Mouse (Mus musculus) hindbrain, embryonic 12.5 days (tissue): ENCODE data around the gene Klhl28. TPM values are rescaled to one million over a fixed set of nuclear protein-coding genes. Genes with fewer than 3 reads are reported as not detected.

Experiments
- ATAC-seq: fragments of 200-750 bp; cut with Nextera tagmentation; 2 replicates; pipeline ENCODE4 v1.8.0; 2017; ENCODE audit warnings: moderate TSS enrichment; ENCODE audit not compliant: low FRiP score
- H3K27ac ChIP-seq: fragments of 300-500 bp; sonication (generic); 2 replicates; pipeline ENCODE4 v1.5.1; 2016; ENCODE audit warnings: mild to moderate bottlenecking
- H3K27me3 ChIP-seq: fragments of 300-500 bp; sonication (generic); 2 replicates; pipeline ENCODE4 v1.6.1; 2016; ENCODE audit warnings: mild to moderate bottlenecking
- H3K36me3 ChIP-seq: fragments of 300-500 bp; sonication (generic); 2 replicates; pipeline ENCODE4 v1.6.1; 2016; ENCODE audit warnings: mild to moderate bottlenecking
- H3K4me1 ChIP-seq: fragments of 300-500 bp; sonication (generic); 2 replicates; pipeline ENCODE4 v1.6.1; 2016
- H3K4me2 ChIP-seq: fragments of 300-500 bp; sonication (generic); replicated peaks from 2 replicates; pipeline ENCODE4 v1.6.1; 2016; ENCODE audit warnings: mild to moderate bottlenecking
- H3K4me3 ChIP-seq: fragments of 300-500 bp; sonication (generic); 2 replicates; pipeline ENCODE4 v1.5.1; 2016; ENCODE audit warnings: mild to moderate bottlenecking
- H3K9ac ChIP-seq: fragments of 300-500 bp; sonication (generic); 2 replicates; pipeline ENCODE4 v1.6.1; 2016; ENCODE audit warnings: mild to moderate bottlenecking, moderate library complexity
- H3K9me3 ChIP-seq: fragments of 300-500 bp; sonication (generic); replicated peaks from 2 replicates; pipeline ENCODE4 v1.6.1; 2016; ENCODE audit warnings: mild to moderate bottlenecking
- WGBS: fragments of 180-500 bp; shearing (Covaris S2); methylation state at CpG from one replicate; pipeline ENCODE4 v1.1.7; 2016; 5-methylcytosine and 5-hydroxymethylcytosine counted together
- polyA plus RNA-seq: library from polyadenylated mRNA; unstranded; fragments of >200 nt; fragmentation: Nextera tagmentation; extraction: Ambion mirVana; gene quantifications from 2 replicates; pipeline ENCODE4 v1.2.1, GENCODE M21; 2016

Gene Klhl28
- polyA plus RNA-seq, 1 experiment from 2014 or later, result 23.1 TPM

GRCm38 (mm10) chr12:64937493-64937892, 27.8 kb downstream of the Klhl28 start:
- Histone ChIP-seq H3K27ac (no peak overlapping the region), H3K9ac (no peak overlapping the region), H3K4me3 (no peak overlapping the region), H3K9me3 (no peaks in the 10 kb centered on the region), H3K27me3 (no peaks in the 10 kb centered on the region), H3K36me3 (peaks cover 3% of the 10 kb centered on the region; the same call in 1 of the 2 replicates), H3K4me1 (no peaks in the 10 kb centered on the region), H3K4me2 (no peak overlapping the region)
- 88% methylated on average over 2 of the region's 2 CpGs for WGBS
- no peak for ATAC-seq

GRCm38 (mm10) chr12:64917578-64918471, 47.5 kb downstream of the Klhl28 start, which contains the start of gene Gm527:
Gene Gm527, plus strand, starts transcription at chr12:64917906.
- ATAC-seq, result peak; percentile 100
- H3K36me3 ChIP-seq, result 0 out of 2 replicates have a peak, but pooled peaks cover 5% of the 10 kb centered on the region

DNA sequence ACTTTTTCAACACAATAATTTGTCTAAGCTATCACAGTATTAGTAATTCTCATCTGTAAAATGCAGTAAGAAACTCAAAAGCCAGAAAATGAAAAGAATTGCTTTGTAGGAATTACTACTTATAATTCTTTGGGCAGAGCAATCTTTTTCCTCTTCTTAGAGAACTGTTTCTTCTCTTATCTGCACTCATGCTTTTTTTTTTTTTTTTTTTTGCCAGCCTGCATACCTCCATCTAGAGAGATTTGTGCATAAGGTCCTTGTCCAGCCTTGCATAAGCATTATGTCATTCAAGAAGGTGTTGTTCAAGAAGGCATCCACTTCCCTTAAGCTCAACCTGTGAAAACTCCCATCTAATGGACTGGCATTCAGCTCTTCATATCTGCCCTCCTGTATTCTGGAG, 48.6 kb downstream of the Klhl28 start:
- no peaks in the 10 kb centered on the region for H3K36me3 ChIP-seq
- no peak overlapping the region for H3K4me2 ChIP-seq
- ATAC-seq, result no peak

More at GRCm38 (mm10) chr12:64917578-64918471, 47.5 kb downstream of the Klhl28 start, which contains the start of gene Gm527:
- Histone ChIP-seq H3K9me3 (no peaks in the 10 kb centered on the region), H3K4me1 (no peaks in the 10 kb centered on the region), H3K4me2 (peak within 1 kb of the TSS; percentile 80), H3K9ac (peak within 1 kb of the TSS; percentile 89), H3K4me3 (peak within 1 kb of the TSS; percentile 91), H3K27ac (peak within 1 kb of the TSS; percentile 79), H3K27me3 (no peaks in the 10 kb centered on the region)
- WGBS, result under 1% methylated on average over 58 of the region's 93 CpGs

GRCm38 (mm10) chr12:64912996-64913395, 52.3 kb downstream of the Klhl28 start:
- Histone ChIP-seq H3K27ac (no peak overlapping the region), H3K36me3 (no peaks in the 10 kb centered on the region), H3K4me3 (no peak overlapping the region), H3K9me3 (no peaks in the 10 kb centered on the region), H3K4me2 (no peak overlapping the region), H3K9ac (no peak overlapping the region), H3K4me1 (no peaks in the 10 kb centered on the region), H3K27me3 (no peaks in the 10 kb centered on the region)
- ATAC-seq, result no peak
- WGBS, result 57% methylated on average over 6 of the region's 6 CpGs

More for the DNA sequence above, 48.6 kb downstream of the Klhl28 start:
- Histone ChIP-seq H3K9ac (no peak overlapping the region), H3K27me3 (no peaks in the 10 kb centered on the region), H3K9me3 (no peaks in the 10 kb centered on the region), H3K27ac (no peak overlapping the region), H3K4me1 (no peaks in the 10 kb centered on the region), H3K4me3 (no peak overlapping the region)

DNA sequence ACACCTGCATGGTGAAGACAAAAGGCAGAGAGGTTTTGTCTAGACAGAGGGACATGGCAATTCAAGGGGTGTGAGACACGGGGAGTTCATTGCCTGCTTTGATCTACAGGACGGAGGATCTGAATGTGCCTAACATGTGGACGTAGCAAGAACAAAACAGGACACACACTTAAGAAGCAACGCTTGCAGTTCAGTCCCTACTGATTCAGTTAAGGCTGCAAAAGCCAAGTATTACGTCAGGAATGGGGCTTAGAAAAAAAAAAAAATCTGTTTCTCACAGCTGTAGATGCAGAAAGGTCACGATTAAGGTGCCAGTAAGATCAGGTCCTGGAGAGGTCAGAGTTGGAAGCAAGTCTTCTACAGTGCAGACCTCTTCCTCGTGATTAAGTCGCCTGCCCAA, 62.1 kb downstream of the Klhl28 start:
- Histone ChIP-seq H3K36me3 (no peaks in the 10 kb centered on the region), H3K27me3 (no peaks in the 10 kb centered on the region), H3K4me1 (no peaks in the 10 kb centered on the region), H3K9me3 (no peaks in the 10 kb centered on the region), H3K27ac (no peak overlapping the region), H3K9ac (no peak overlapping the region), H3K4me3 (no peak overlapping the region), H3K4me2 (no peak overlapping the region)
- 59% methylated on average over 8 of the region's 8 CpGs for WGBS
- no peak for ATAC-seq

GRCm38 (mm10) chr12:64902506-64902905, 62.8 kb downstream of the Klhl28 start:
- H3K27me3 ChIP-seq, result no peaks in the 10 kb centered on the region
- H3K9ac ChIP-seq, result no peak overlapping the region
- H3K4me1 ChIP-seq, result no peaks in the 10 kb centered on the region
- no peak overlapping the region for H3K4me2 ChIP-seq
- H3K27ac ChIP-seq, result no peak overlapping the region
- no peaks in the 10 kb centered on the region for H3K9me3 ChIP-seq
- 38% methylated on average over 8 of the region's 8 CpGs for WGBS
- H3K4me3 ChIP-seq, result no peak overlapping the region
- no peaks in the 10 kb centered on the region for H3K36me3 ChIP-seq
- no peak for ATAC-seq

GRCm38 (mm10) chr12:64897060-64897730, 68.1 kb downstream of the Klhl28 start:
- peak; percentile 64; the same call in 1 of the 2 replicates for ATAC-seq
- 41% methylated on average over 4 of the region's 4 CpGs for WGBS

More at GRCm38 (mm10) chr12:64897060-64897730, 68.1 kb downstream of the Klhl28 start:
- H3K27me3 ChIP-seq, result no peaks in the 10 kb centered on the region
- H3K36me3 ChIP-seq, result no peaks in the 10 kb centered on the region
- H3K27ac ChIP-seq, result no peak overlapping the region
- no peak overlapping the region for H3K9ac ChIP-seq
- H3K4me2 ChIP-seq, result no peak overlapping the region
- no peaks in the 10 kb centered on the region for H3K9me3 ChIP-seq
- no peak overlapping the region for H3K4me3 ChIP-seq
- no peaks in the 10 kb centered on the region for H3K4me1 ChIP-seq

Other genes starting within 250 kb of the Klhl28 start
- 4.0 and 5.1 TPM in 2 replicates for gene Gm527, start 47.6 kb downstream of the Klhl28 start, polyA plus RNA-seq
- gene Togaram1, start 270 bp upstream of the Klhl28 start, polyA plus RNA-seq, result 26.7 and 30.0 TPM in 2 replicates
- 63.4 and 71.3 TPM in 2 replicates for gene Prpf39, start 70.8 kb upstream of the Klhl28 start, polyA plus RNA-seq
- 519 and 525 TPM in 2 replicates for gene Fkbp3, start 108.5 kb upstream of the Klhl28 start, polyA plus RNA-seq
- 15.1 and 17.5 TPM in 2 replicates for gene Fancm, start 110.1 kb upstream of the Klhl28 start, polyA plus RNA-seq
- gene Mis18bp1, start 207.1 kb upstream of the Klhl28 start, polyA plus RNA-seq, result 42.0 and 42.1 TPM in 2 replicates